Mouse (Mus musculus): ENCODE measurements at regions not wholly inside any gene's neighbourhood (a gene's known extent, or its start where the extent isn't known, plus 50 kb on each side); places are given as distances from the start of the nearest gene placed in this dataset.
"Not testable (repeated sequence)": the region's sequence is repeated elsewhere in the genome, so short reads cannot be mapped to it uniquely, and the experiment has no call there.

- no peak for DNase-seq
Measured at GRCm38 (mm10) chr1:150160314-150160713, 60.5 kb downstream of the Ptgs2 start.

- peak; percentile 29 for DNase-seq
Measured at GRCm38 (mm10) chr1:150164890-150165596, 65.2 kb downstream of the Ptgs2 start.

DNA sequence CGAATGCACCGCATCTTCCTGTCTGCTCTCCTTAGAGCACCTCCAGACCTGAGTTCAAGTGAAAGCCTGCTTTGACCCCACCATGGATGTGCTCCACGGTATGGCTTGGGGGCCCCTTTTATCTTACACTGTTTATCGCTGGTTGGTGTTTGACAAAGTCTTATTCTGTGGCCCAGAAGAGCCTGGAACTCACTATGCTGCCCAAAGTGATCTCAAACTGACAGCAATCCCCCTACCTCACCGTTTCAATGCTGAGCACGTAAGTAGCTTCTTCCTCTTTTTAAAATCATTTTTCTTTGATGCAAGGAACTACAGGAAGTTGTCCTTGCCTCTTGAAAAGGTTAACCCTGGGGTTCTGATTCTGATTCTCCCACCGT lies 65.8 kb downstream of the Ptgs2 start:
- DNase-seq, result no peak

- DNase-seq, result no peak
Measured at GRCm38 (mm10) chr1:150167172-150167571, 67.3 kb downstream of the Ptgs2 start.

- DNase-seq, result no peak
Measured at GRCm38 (mm10) chr1:150174204-150174603, 74.4 kb downstream of the Ptgs2 start.

DNA sequence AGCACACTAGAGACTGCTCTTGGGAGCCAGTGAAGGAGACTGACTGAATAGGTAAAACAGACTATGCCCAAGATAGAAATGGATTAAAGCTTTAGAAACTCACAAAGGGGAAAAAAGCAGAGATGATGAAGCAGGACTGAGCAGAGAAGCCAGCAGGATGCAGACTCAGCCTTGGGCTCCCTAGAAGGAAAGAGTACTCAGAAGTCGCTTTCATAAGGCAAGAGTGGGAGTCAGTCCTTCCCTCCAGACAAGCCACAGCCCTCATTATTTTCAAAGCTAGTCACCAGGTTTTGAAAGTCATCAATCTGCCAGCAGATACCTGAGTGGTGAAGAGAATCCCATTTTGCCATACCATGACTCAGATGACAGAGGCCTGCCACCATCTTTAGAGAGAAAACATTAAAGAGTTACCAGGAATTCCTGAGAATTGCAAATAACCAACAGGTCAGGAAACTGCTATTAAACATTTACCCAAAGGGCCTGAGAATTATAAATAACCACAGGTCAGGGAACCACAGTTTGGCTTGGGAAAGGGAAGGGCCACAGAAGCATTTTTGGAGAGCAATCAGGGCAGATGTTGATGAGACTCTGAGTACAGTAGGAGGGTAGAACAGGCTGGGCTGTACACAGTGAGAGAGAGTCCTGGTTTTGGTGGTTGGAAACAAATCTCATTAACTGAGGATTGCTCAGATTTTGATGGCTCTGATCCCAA lies 77.4 kb downstream of the Ptgs2 start:
- no peak for DNase-seq

DNA sequence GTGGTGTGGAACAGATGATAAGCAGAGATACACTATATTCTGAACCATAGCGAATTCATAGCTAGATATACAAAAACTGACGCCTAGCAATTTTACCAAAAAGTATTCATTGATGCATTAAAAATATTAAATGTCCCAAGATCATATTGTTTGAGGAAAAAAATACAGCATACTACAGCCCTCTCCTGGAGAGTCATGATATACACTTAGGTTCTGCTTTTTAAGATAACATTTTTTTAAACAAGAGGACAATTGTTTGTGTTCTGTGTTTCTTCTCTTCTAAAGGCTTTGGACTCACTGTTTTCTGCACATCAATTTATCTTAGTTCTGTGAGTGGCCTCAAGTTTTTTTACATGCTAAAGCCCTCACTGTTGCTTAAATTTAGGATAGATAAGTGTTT lies 102.2 kb downstream of the Ptgs2 start:
- no peak for DNase-seq

GRCm38 (mm10) chr1:150212454-150212853 lies 106.8 kb upstream of the Pdc start:
- DNase-seq, result no peak

DNA sequence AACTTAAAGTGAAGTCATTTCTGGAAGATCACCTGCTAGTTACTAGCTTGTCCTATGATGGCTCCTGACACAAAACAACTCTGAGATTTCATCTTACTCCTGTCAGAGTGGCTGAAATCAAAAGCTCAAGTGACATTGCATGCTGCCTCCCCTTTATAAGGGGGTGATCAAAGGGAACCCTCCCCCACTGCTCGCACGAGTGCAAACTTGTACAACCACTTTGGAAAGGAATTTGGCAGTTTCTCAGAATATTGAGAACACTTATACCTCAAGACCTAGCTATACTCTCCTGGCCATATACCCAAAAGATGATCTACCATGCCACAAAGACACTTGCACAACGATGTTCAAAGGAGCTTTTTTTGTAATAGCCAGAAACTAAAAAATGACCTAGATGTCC lies 102.5 kb upstream of the Pdc start:
- no peak for DNase-seq

DNA sequence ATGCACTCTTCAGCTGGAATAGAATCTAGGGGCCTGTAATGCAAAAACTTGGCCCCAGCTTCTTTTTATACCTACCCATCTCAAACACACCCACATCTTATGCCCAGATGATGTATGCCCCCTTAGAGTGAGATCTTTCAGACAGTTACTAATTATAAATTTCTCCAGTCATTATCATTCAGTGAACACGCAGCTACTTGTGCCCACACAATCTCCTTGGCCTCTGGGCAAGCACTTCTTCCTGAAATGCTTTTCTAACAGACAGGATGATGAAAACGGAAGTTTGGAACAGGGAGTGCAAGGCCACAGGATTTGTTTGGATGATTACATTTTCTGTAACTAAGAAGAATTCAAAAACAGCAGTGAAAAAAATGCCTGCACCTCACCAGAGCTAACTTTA lies 100.4 kb upstream of the Pdc start:
- DNase-seq, result no peak

GRCm38 (mm10) chr1:150225529-150225928 lies 93.7 kb upstream of the Pdc start:
- DNase-seq, result no peak

DNA sequence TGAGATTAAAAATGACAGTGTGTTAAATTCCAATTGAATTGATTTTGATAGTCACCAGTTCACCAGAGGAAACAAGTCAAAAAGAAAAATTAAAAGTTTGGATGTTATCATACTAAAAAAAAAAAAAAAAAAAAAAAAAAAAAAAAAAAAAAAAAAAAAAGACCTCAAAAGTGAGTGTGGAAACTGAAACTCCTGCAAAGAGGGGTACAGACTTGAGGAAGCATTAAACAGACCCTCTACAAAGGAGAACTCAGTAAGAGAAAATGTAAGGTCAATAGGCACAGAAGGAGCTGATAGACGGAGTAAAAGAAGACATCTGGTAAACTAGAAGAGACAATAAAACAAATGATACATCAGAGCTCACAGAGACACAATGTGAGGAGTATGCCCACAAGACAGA lies 79.7 kb upstream of the Pdc start:
- DNase-seq, result not testable (repeated sequence)

- DNase-seq, result no peak
Measured at GRCm38 (mm10) chr1:150240110-150240509, 79.1 kb upstream of the Pdc start.

DNA sequence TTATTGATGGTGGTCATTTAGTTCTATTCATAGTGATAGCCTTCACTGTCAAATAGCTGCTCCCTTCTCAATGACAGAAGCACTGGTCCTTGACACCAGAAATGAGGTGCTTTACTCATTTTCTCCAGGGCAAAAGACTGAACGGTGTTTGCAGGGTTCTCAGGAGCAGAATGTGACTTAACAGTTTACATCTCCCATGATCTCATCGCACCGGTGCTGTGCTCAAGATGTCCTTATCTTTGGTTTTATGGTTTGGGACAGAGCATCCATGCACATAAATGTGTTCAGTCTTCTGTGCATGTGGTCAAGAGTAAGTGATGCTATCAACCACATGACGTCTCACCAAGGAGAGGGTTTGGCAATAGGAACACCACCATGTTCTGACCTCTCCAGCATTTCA lies 78.1 kb upstream of the Pdc start:
- no peak for DNase-seq

DNA sequence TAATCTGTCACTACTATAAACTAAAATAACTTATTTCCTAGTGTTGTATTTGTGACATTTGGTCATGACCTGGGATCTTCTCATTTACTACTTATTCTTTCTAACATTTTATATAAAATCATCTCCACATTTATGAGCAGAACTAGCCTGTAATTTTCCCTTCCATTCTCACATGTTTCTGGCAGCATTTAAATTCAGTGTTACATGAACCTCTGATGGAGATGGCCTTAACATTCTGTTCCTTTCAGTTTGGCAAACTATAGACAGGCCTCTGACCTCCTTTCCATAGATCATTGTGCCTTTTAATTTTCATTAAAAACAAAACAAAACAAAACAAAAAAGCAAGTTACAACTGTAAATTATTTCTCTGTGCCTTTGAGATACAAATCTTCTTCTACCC lies 77.1 kb upstream of the Pdc start:
- no peak for DNase-seq

DNA sequence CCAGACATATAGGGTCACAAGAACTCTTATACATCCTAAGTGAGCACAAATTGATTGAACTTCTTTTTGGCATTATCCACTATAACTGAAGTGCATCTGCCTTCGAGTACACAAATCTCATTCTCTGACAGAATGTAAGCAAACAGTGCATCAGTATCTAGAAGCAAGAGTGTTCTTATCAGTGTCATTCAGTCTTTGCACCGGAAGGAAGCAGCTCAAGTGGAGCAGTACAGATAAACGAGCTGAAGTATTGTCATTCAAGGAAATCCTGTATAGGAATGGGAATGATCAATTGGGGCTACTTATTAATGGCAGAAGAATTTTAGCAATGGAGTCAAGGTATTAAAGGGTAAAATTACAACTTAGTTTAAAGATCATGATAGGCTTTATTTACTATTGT lies 74.3 kb upstream of the Pdc start:
- DNase-seq, result no peak

DNA sequence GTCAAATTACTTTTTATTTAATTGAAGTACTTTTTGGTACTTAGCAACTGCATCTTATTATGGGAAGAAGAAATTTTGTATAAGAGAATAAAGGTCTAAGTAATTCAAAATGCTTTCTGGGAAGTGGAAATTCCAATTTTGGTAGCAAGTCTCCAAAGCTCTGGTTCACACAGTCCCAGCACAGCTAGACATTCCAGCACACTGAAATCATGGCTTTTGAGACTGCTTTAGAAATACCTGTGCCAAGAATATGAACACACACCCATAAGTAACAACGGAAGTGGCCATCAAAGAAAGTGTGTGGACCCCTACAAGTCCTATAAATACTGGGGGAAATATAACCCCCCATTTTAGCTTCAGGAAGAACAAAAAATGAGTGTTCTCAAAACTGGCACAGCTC lies 67.8 kb upstream of the Pdc start:
- no peak for DNase-seq

- DNase-seq, result no peak
Measured at GRCm38 (mm10) chr1:150251876-150252275, 67.3 kb upstream of the Pdc start.

GRCm38 (mm10) chr1:150257596-150257995 lies 61.6 kb upstream of the Pdc start:
- no peak for DNase-seq

- DNase-seq, result no peak
Measured at GRCm38 (mm10) chr1:150260355-150260754, 58.9 kb upstream of the Pdc start.

- no peak for DNase-seq
Measured at GRCm38 (mm10) chr1:150266502-150266901, 52.7 kb upstream of the Pdc start.

DNA sequence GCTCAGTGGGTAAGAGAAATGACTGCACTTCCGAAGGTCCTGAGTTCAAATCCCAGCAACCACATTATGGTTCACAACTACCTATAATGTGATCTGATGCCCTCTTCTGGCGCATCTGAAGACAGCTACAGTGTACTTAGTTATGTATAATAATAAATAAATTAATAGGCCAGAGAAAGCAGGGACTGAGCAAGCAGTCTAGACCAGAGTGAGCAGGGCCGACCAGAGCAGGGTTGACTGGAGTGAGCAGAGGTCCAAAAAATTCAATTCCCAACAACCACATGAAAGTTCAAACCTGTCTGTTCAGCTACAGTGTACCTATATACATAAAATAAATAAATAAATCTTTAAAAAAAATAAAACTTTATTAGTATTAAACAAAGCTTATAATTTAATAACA lies 52.2 kb upstream of the Pdc start:
- no peak for DNase-seq
